ENCODE assay signal across 11 mouse cellular contexts in the genomic region with DNA sequence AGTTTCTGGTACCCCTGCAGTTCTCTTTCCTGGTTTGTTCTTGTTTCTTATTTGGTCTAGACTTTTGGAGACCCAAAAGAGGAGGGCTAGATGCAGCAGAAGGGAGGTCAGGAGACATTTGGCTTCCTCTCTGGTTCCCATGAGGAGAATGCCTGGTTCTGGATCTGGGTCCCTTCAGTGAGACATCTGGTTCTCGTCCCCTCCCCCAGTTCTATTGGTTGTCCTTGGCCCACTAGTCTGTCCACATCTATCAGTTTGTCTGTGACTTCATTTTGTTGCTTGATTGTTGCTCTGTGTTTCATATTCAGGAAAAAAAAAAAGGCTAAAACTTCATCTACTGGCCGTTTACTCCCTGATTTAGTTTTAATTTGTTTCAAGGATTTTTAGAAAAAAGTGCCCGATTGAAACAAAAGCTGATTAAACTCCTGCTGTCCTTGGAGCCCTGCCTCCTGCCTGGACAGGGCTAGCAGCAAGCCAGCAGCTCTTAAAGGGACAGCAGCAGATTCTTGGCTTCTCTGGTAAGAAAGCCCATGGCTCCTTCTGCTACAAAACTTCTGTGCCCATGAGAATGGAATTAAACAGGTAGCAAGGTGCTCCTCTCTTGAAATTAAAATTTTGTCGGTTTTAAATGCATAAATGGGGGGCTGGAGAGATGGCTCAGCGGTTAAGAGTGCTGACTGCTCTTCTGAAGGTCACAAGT. TPM values are rescaled to one million over a fixed set of nuclear protein-coding genes. Genes with fewer than 3 reads are reported as not detected.
A peak's percentile ranks its signal among the peaks of the same experiment; 100 is the strongest.
DNase-seq lines count a peak whose midpoint lies in the region; ATAC-seq lines count a peak whose summit lies in the region.
"Had no signal": no experiment of that assay in that cellular context is flagged by ENCODE, and none has a peak within 500 bp of the region (broad histone marks: within the 10 kb centered on the region; RNA-seq: fewer than 3 reads in every experiment).

No protein-coding gene starts in this region.

- 24% methylated on average over 5 of the region's 5 CpGs for WGBS in forebrain, embryonic 13.5 days
- WGBS in forebrain, embryonic 12.5 days = 27% methylated on average over 5 of the region's 5 CpGs
- 19% methylated on average over 5 of the region's 5 CpGs for WGBS in heart, embryonic 16.5 days

- H3K9me3 ChIP-seq in forebrain, embryonic 13.5 days (replicated peaks) = no peaks in the 10 kb centered on the region
- no peaks in the 10 kb centered on the region for H3K9me3 ChIP-seq in forebrain, embryonic 12.5 days
- H3K9me3 ChIP-seq in heart, embryonic 16.5 days (replicated peaks; ENCODE audit: control insufficient read depth, low read length) = no peaks in the 10 kb centered on the region
- H3K9me3 ChIP-seq: forebrain, embryonic 15.5 days had no signal

- H3K4me2 ChIP-seq in forebrain, embryonic 13.5 days = no peak overlapping the region
- H3K4me2 ChIP-seq in forebrain, embryonic 12.5 days = no peak overlapping the region
- H3K4me2 ChIP-seq in heart, embryonic 16.5 days (ENCODE audit: low read depth, low read length) = 0 out of 2 replicates have a peak overlapping the region, but pooled peaks have one; percentile 2
- H3K4me2 ChIP-seq: forebrain, embryonic 15.5 days had no signal

- ATAC-seq in forebrain, embryonic 13.5 days = no peak
- ATAC-seq in forebrain, embryonic 12.5 days (ENCODE audit: low FRiP score) = no peak
- no peak for ATAC-seq in heart, embryonic 16.5 days (replicated peaks; ENCODE audit: extremely low read depth, insufficient read depth, low FRiP score)
- no peak for ATAC-seq in erythroid progenitor cell, adult 5-6 weeks (replicated peaks; ENCODE audit: low FRiP score, poor library complexity, severe bottlenecking)
- ATAC-seq: forebrain, embryonic 15.5 days had no signal

- H3K36me3 ChIP-seq in forebrain, embryonic 13.5 days (ENCODE audit: poor library complexity, severe bottlenecking) = no peaks in the 10 kb centered on the region
- no peaks in the 10 kb centered on the region for H3K36me3 ChIP-seq in forebrain, embryonic 12.5 days (replicated peaks)
- H3K36me3 ChIP-seq in heart, embryonic 16.5 days (ENCODE audit: control insufficient read depth, insufficient read depth) = no peaks in the 10 kb centered on the region
- H3K36me3 ChIP-seq: forebrain, embryonic 15.5 days had no signal

- H3K27me3 ChIP-seq in forebrain, embryonic 13.5 days = no peaks in the 10 kb centered on the region
- no peaks in the 10 kb centered on the region for H3K27me3 ChIP-seq in forebrain, embryonic 12.5 days
- no peaks in the 10 kb centered on the region for H3K27me3 ChIP-seq in heart, embryonic 16.5 days (ENCODE audit: control insufficient read depth, insufficient read depth, low read length)
- H3K27me3 ChIP-seq: forebrain, embryonic 15.5 days had no signal

- H3K4me1 ChIP-seq in forebrain, embryonic 13.5 days = no peaks in the 10 kb centered on the region
- no peaks in the 10 kb centered on the region for H3K4me1 ChIP-seq in forebrain, embryonic 12.5 days
- no peaks in the 10 kb centered on the region for H3K4me1 ChIP-seq in heart, embryonic 16.5 days (ENCODE audit: control insufficient read depth, insufficient read depth, low read length)

- H3K27ac ChIP-seq in forebrain, embryonic 13.5 days = no peak overlapping the region
- H3K27ac ChIP-seq in forebrain, embryonic 12.5 days = no peak overlapping the region
- H3K27ac ChIP-seq in heart, embryonic 16.5 days (ENCODE audit: low read length) = no peak overlapping the region
- H3K27ac ChIP-seq: forebrain, embryonic 15.5 days had no signal

- H3K4me3 ChIP-seq in forebrain, embryonic 13.5 days = no peak overlapping the region
- H3K4me3 ChIP-seq in forebrain, embryonic 12.5 days (replicated peaks) = no peak overlapping the region
- no peak overlapping the region for H3K4me3 ChIP-seq in heart, embryonic 16.5 days (ENCODE audit: low read length)
- H3K4me3 ChIP-seq: forebrain, embryonic 15.5 days had no signal

- H3K9ac ChIP-seq in forebrain, embryonic 13.5 days = 0 out of 2 replicates have a peak overlapping the region, but pooled peaks have one; percentile 6
- H3K9ac ChIP-seq in forebrain, embryonic 12.5 days = no peak overlapping the region
- no peak overlapping the region for H3K9ac ChIP-seq in heart, embryonic 16.5 days (ENCODE audit: low read length)
- H3K9ac ChIP-seq: forebrain, embryonic 15.5 days had no signal

- DNase-seq in kidney, postnatal 36 days = peak; percentile 11 to 33
- no peak for DNase-seq in kidney, adult 18-20 months
- DNase-seq in MN1 (ENCODE audit: low spot score) = peak; percentile 34
- no peak for DNase-seq in urinary bladder, adult 2 months (ENCODE audit: low spot score)
- DNase-seq: layer of hippocampus, adult 9-11 months; lung, postnatal 36 days had no signal

RNA-seq across cellular contexts. Expression of gene Rfwd3, which starts 5.2 kb away (rescaled TPM):
- polyA plus RNA-seq in forebrain, embryonic 13.5 days (2015; fragmentation: Nextera tagmentation; extraction: Ambion mirVana) = 47.9 and 52.6 TPM in 2 replicates
- polyA plus RNA-seq in forebrain, embryonic 12.5 days (2016; fragmentation: Nextera tagmentation; extraction: Ambion mirVana) = 76.5 and 78.3 TPM in 2 replicates
- 38.5 and 39.8 TPM in 2 replicates for polyA plus RNA-seq in heart, embryonic 16.5 days (2015; fragmentation: Nextera tagmentation; extraction: Ambion mirVana)
- total RNA-seq in erythroid progenitor cell, adult 5-6 weeks (2015; ENCODE audit: low replicate concordance) = 117 and 127 TPM in 2 replicates
- total RNA-seq in erythroid progenitor cell, adult 5-6 weeks (2017; ENCODE audit: low replicate concordance) = 133 and 138 TPM in 2 replicates
- polyA plus RNA-seq in urinary bladder, adult 2 months (2012; rRNA removed) = 14.7 and 14.9 TPM in 2 replicates

RNA-seq across cellular contexts. Expression of gene Mlkl, which starts 32.8 kb away (rescaled TPM):
- polyA plus RNA-seq in forebrain, embryonic 13.5 days (2015; fragmentation: Nextera tagmentation; extraction: Ambion mirVana) = 0.23 and 0.53 TPM in 2 replicates
- 0.45 TPM in 1 of 2 replicates, not detected in the other for polyA plus RNA-seq in forebrain, embryonic 12.5 days (2016; fragmentation: Nextera tagmentation; extraction: Ambion mirVana)
- 3.0 and 4.4 TPM in 2 replicates for polyA plus RNA-seq in heart, embryonic 16.5 days (2015; fragmentation: Nextera tagmentation; extraction: Ambion mirVana)
- 15.1 and 20.5 TPM in 2 replicates for total RNA-seq in erythroid progenitor cell, adult 5-6 weeks (2015; ENCODE audit: low replicate concordance)
- total RNA-seq in erythroid progenitor cell, adult 5-6 weeks (2017; ENCODE audit: low replicate concordance) = 3.0 and 9.1 TPM in 2 replicates
- polyA plus RNA-seq in urinary bladder, adult 2 months (2012; rRNA removed) = 10.0 and 10.6 TPM in 2 replicates

RNA-seq across cellular contexts. Expression of gene Glg1, which starts 46.2 kb away (rescaled TPM):
- 57.0 and 61.3 TPM in 2 replicates for polyA plus RNA-seq in forebrain, embryonic 13.5 days (2015; fragmentation: Nextera tagmentation; extraction: Ambion mirVana)
- 83.6 and 89.6 TPM in 2 replicates for polyA plus RNA-seq in forebrain, embryonic 12.5 days (2016; fragmentation: Nextera tagmentation; extraction: Ambion mirVana)
- polyA plus RNA-seq in heart, embryonic 16.5 days (2015; fragmentation: Nextera tagmentation; extraction: Ambion mirVana) = 55.7 and 58.6 TPM in 2 replicates
- 36.5 and 39.3 TPM in 2 replicates for total RNA-seq in erythroid progenitor cell, adult 5-6 weeks (2015; ENCODE audit: low replicate concordance)
- total RNA-seq in erythroid progenitor cell, adult 5-6 weeks (2017; ENCODE audit: low replicate concordance) = 49.4 and 62.3 TPM in 2 replicates
- polyA plus RNA-seq in urinary bladder, adult 2 months (2012; rRNA removed) = 42.4 and 51.0 TPM in 2 replicates

Comparison
In these comparisons a context has a peak if more than half of its experiments do, and no peak if none do; other contexts are left out.
1. DNase-seq: peak in kidney, postnatal 36 days (2 of 2) and MN1 (single experiment); none in kidney, adult 18-20 months (single experiment) and urinary bladder, adult 2 months (single experiment).